ENCODE assay signal across 23 mouse cellular contexts in the genomic region with DNA sequence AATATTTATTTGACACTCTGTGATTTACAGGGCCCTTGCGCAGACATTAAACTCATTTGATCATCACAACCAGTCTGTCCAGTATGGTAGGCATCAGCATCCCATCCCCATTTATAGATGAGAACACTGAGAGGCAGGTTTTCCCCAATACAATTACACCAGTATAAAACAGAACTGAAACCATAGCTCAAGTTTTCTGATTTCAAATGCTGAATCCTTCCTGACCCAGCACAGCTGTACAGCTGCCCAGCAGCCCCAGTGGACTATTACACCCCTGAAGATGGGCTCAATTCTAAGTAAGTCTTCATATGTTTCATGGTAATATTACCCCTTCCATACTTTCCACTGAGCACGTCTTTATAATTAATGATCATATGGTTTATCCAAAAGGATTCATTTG.
A peak's percentile ranks its signal among the peaks of the same experiment; 100 is the strongest.
DNase-seq lines count a peak whose midpoint lies in the region; ATAC-seq and TF ChIP-seq lines count a peak whose summit lies in the region.
"Had no signal": no experiment of that assay in that cellular context is flagged by ENCODE, and none has a peak within 500 bp of the region (broad histone marks: within the 10 kb centered on the region; RNA-seq: fewer than 3 reads in every experiment).

No protein-coding gene starts in this region.

- WGBS in forebrain, embryonic 12.5 days = 84% methylated on average over 2 of the region's 2 CpGs

- no peak overlapping the region; the same call in 1 of the 2 replicates for H3K4me2 ChIP-seq in CH12.LX (ENCODE audit: insufficient read depth, low read depth, poor library complexity, severe bottlenecking)
- H3K4me2 ChIP-seq in forebrain, embryonic 12.5 days = no peak overlapping the region

- in situ Hi-C loops in CH12.LX (cut with MboI; ENCODE audit: low pct_ligation_motif_present, low pct_unique_long_range_greater_than_20kb, low sequenced_read_pairs) = no loop called here

- no peaks in the 10 kb centered on the region for H3K79me2 ChIP-seq in CH12.LX (replicated peaks; ENCODE audit: control insufficient read depth, extremely low read depth, insufficient read depth, poor library complexity, severe bottlenecking)

- TF ChIP-seq POLR2A in CH12.LX (IDR thresholded peaks at IDR 0.05; ENCODE audit: low read depth, low read length) = no peak

- no peak overlapping the region for H3K27ac ChIP-seq in CH12.LX (ENCODE audit: insufficient read depth, low read depth)
- no peak overlapping the region for H3K27ac ChIP-seq in forebrain, embryonic 12.5 days

- dilution Hi-C loops in CH12.LX (cut with MboI; ENCODE audit: extremely low pct_ligation_motif_present, extremely low pct_unique_long_range_greater_than_20kb, low sequenced_read_pairs) = no loop called here

- no peak overlapping the region for H3K9ac ChIP-seq in CH12.LX (ENCODE audit: insufficient read depth, low read depth)
- H3K9ac ChIP-seq in forebrain, embryonic 12.5 days = no peak overlapping the region

- no peaks in the 10 kb centered on the region for H3K36me3 ChIP-seq in CH12.LX (replicated peaks in 1 of 2; ENCODE audit: control insufficient read depth in 1 of 2, insufficient read depth in 1 of 2, low read length in 1 of 2)
- H3K36me3 ChIP-seq in splenic B cell, adult 2 months (ENCODE audit: control insufficient read depth, insufficient read depth, low read length, poor library complexity, severe bottlenecking) = no peaks in the 10 kb centered on the region
- no peaks in the 10 kb centered on the region for H3K36me3 ChIP-seq in forebrain, embryonic 12.5 days (replicated peaks)
- H3K36me3 ChIP-seq: G1E had no signal

- TF ChIP-seq CTCF in CH12.LX (conservative IDR thresholded peaks at IDR 0.05 in 1 of 2, IDR thresholded peaks at IDR 0.05 in 1 of 2; ENCODE audit: low read depth in 2 of 2, low read length in 2 of 2) = no peak

- peaks cover 3 to 59% of the 10 kb centered on the region in 2 experiments; a peak in 3 of 4 replicates for H3K4me1 ChIP-seq in CH12.LX (ENCODE audit: control insufficient read depth in 1 of 2, insufficient read depth in 2 of 2)
- no peaks in the 10 kb centered on the region for H3K4me1 ChIP-seq in forebrain, embryonic 12.5 days

- DNase-seq in A20 (ENCODE audit: low read depth, low spot score) (peak; percentile 78), CH12.LX (ENCODE audit: extremely low read depth) (no peak)
- peak; percentile 23 for DNase-seq in splenic B cell, adult 2 months (ENCODE audit: low read depth, low spot score)
- no peak for DNase-seq in adrenal gland, postnatal 4 days (ENCODE audit: low spot score in 2 of 2)
- DNase-seq: adrenal gland, adult 2 months; adrenal gland, adult 8-10 months; adrenal gland, postnatal 10 days; adrenal gland, postnatal 14 days; adrenal gland, postnatal 25 days; adrenal gland, postnatal 36 days; B cell, adult 2 months; cerebellum, adult 11 months; cerebellum, adult 11-12 months; cerebellum, adult 18-20 months; cerebellum, adult 2 months; cerebellum, adult 8-10 months; cerebellum, adult 9-10 months had no signal

- no peaks in the 10 kb centered on the region for H3K9me3 ChIP-seq in CH12.LX (replicated peaks; ENCODE audit: low read length)
- H3K9me3 ChIP-seq in forebrain, embryonic 12.5 days = no peaks in the 10 kb centered on the region

- H3K4me3 ChIP-seq in CH12.LX (replicated peaks in 1 of 3; ENCODE audit: low read depth in 2 of 3, low read length in 2 of 3, poor library complexity in 1 of 3) = no peak overlapping the region
- H3K4me3 ChIP-seq in forebrain, embryonic 12.5 days (replicated peaks) = no peak overlapping the region

- TF ChIP-seq RAD21 in CH12.LX (IDR thresholded peaks at IDR 0.05; ENCODE audit: low read depth, low read length) = no peak

- no peaks in the 10 kb centered on the region for H3K27me3 ChIP-seq in CH12.LX (replicated peaks)
- no peaks in the 10 kb centered on the region for H3K27me3 ChIP-seq in splenic B cell, adult 2 months (ENCODE audit: control insufficient read depth, insufficient read depth, low read length, poor library complexity, severe bottlenecking)
- no peaks in the 10 kb centered on the region for H3K27me3 ChIP-seq in forebrain, embryonic 12.5 days
- H3K27me3 ChIP-seq: Patski had no signal

- TF ChIP-seq EP300 in CH12.LX (IDR thresholded peaks at IDR 0.05; ENCODE audit: low read length) = peak; percentile 63

- no peak for ATAC-seq in megakaryocyte progenitor cell, adult 5-6 weeks (replicated peaks; ENCODE audit: poor library complexity)
- no peak for ATAC-seq in forebrain, embryonic 12.5 days (ENCODE audit: low FRiP score)
- ATAC-seq: activated CD4-positive, CD25-positive, alpha-beta regulatory T cell, adult 4 months; CD4-positive, CD25-positive, alpha-beta regulatory T cell, adult 4 months; Patski had no signal

TF ChIP-seq in CH12.LX, 34 proteins besides CTCF, POLR2A, EP300 and RAD21:
- TF ChIP-seq IRF4 (IDR thresholded peaks at IDR 0.05; ENCODE audit: low read depth, low read length) (peak; percentile 50; the same call in 1 of the 2 replicates), MAZ (IDR thresholded peaks at IDR 0.05; ENCODE audit: low read depth, low read length) (no peak), CHD1 (IDR thresholded peaks at IDR 0.05; ENCODE audit: low read depth, low read length) (no peak)

Comparison
In these comparisons a context has a peak if more than half of its experiments do, and no peak if none do; other contexts are left out.
1. DNase-seq: peak in A20 (single experiment) and splenic B cell, adult 2 months (single experiment); none in CH12.LX (single experiment) and adrenal gland, postnatal 4 days (0 of 2).